Comparison of ENCODE assay signal across 14 mouse cellular contexts in genomic region chr8:127330258-127331187, GRCm38 (mm10).
DNase-seq lines count a peak whose midpoint lies in the region; ATAC-seq lines count a peak whose summit lies in the region.
"Had no signal": no experiment of that assay in that cellular context is flagged by ENCODE, and none has a peak within 500 bp of the region (broad histone marks: within the 10 kb centered on the region; RNA-seq: fewer than 3 reads in every experiment).

No protein-coding gene starts in this region.

- no peak overlapping the region for H3K27ac ChIP-seq in intestine, embryonic 14.5 days (ENCODE audit: low read depth)
- no peak overlapping the region for H3K27ac ChIP-seq in intestine, embryonic 15.5 days
- H3K27ac ChIP-seq in limb, embryonic 10.5 days: peak overlapping the region; percentile 26; the same call in 1 of the 2 replicates
- H3K27ac ChIP-seq: stomach, embryonic 15.5 days had no signal

- H3K9ac ChIP-seq in intestine, embryonic 14.5 days (ENCODE audit: low read length): no peak overlapping the region
- H3K9ac ChIP-seq in intestine, embryonic 15.5 days: no peak overlapping the region
- H3K9ac ChIP-seq: stomach, embryonic 15.5 days had no signal

- WGBS in intestine, embryonic 14.5 days: 61% methylated on average over 12 of the region's 12 CpGs
- 65% methylated on average over 12 of the region's 12 CpGs for WGBS in intestine, embryonic 15.5 days
- 50% methylated on average over 12 of the region's 12 CpGs for WGBS in limb, embryonic 10.5 days

- no peaks in the 10 kb centered on the region for H3K36me3 ChIP-seq in intestine, embryonic 14.5 days (ENCODE audit: control insufficient read depth, insufficient read depth, low read length)
- H3K36me3 ChIP-seq in intestine, embryonic 15.5 days: no peaks in the 10 kb centered on the region
- no peaks in the 10 kb centered on the region for H3K36me3 ChIP-seq in limb, embryonic 10.5 days
- H3K36me3 ChIP-seq: stomach, embryonic 15.5 days had no signal

- ATAC-seq in intestine, embryonic 14.5 days (replicated peaks; ENCODE audit: low FRiP score, low TSS enrichment, low read depth): no peak
- no peak for ATAC-seq in intestine, embryonic 15.5 days

- H3K4me1 ChIP-seq in intestine, embryonic 14.5 days (replicated peaks; ENCODE audit: control insufficient read depth, insufficient read depth, low read length): no peaks in the 10 kb centered on the region
- H3K4me1 ChIP-seq in intestine, embryonic 15.5 days (replicated peaks): no peaks in the 10 kb centered on the region
- peaks cover 40% of the 10 kb centered on the region for H3K4me1 ChIP-seq in limb, embryonic 10.5 days
- H3K4me1 ChIP-seq: stomach, embryonic 15.5 days had no signal

- H3K4me2 ChIP-seq in intestine, embryonic 14.5 days (ENCODE audit: low read length): no peak overlapping the region
- H3K4me2 ChIP-seq in intestine, embryonic 15.5 days (replicated peaks): no peak overlapping the region
- H3K4me2 ChIP-seq: stomach, embryonic 15.5 days had no signal

- no peaks in the 10 kb centered on the region for H3K9me3 ChIP-seq in intestine, embryonic 14.5 days (ENCODE audit: control insufficient read depth, low read length)
- no peaks in the 10 kb centered on the region for H3K9me3 ChIP-seq in intestine, embryonic 15.5 days
- H3K9me3 ChIP-seq in limb, embryonic 10.5 days (replicated peaks): no peaks in the 10 kb centered on the region
- H3K9me3 ChIP-seq: stomach, embryonic 15.5 days had no signal

- no peaks in the 10 kb centered on the region for H3K27me3 ChIP-seq in intestine, embryonic 14.5 days (replicated peaks; ENCODE audit: control insufficient read depth, insufficient read depth, low read length)
- no peaks in the 10 kb centered on the region for H3K27me3 ChIP-seq in intestine, embryonic 15.5 days (replicated peaks)
- no peaks in the 10 kb centered on the region for H3K27me3 ChIP-seq in limb, embryonic 10.5 days (ENCODE audit: low read depth, poor library complexity, severe bottlenecking)
- H3K27me3 ChIP-seq: stomach, embryonic 15.5 days had no signal

- DNase-seq in intestine, embryonic 14.5 days (ENCODE audit: low spot score): peak; percentile 38
- peak; percentile 39 for DNase-seq in embryo, embryonic 11 days
- no peak for DNase-seq in limb, embryonic 10.5 days (ENCODE audit: low spot score)
- peak; percentile 59 for DNase-seq in retina, adult 2 months (ENCODE audit: low read depth, low spot score)
- no peak for DNase-seq in layer of hippocampus, adult 11-12 months (ENCODE audit: low spot score)
- DNase-seq in kidney, postnatal 4 days: no peak
- no peak for DNase-seq in thymus, postnatal 25 days
- DNase-seq: adrenal gland, postnatal 36 days; cerebellum, postnatal 25 days; kidney, adult 2 months; left cerebral cortex, postnatal 4 days; lung, postnatal 4 days had no signal

- H3K4me3 ChIP-seq in intestine, embryonic 14.5 days (ENCODE audit: low read depth, low read length): no peak overlapping the region
- H3K4me3 ChIP-seq in intestine, embryonic 15.5 days (replicated peaks): no peak overlapping the region
- H3K4me3 ChIP-seq in limb, embryonic 10.5 days: no peak overlapping the region
- H3K4me3 ChIP-seq: stomach, embryonic 15.5 days had no signal

Comparison
In these comparisons a context has a peak if more than half of its experiments do, and no peak if none do; other contexts are left out.
1. DNase-seq: peak in intestine, embryonic 14.5 days (single experiment), embryo, embryonic 11 days (single experiment) and retina, adult 2 months (single experiment); none in limb, embryonic 10.5 days (single experiment), layer of hippocampus, adult 11-12 months (single experiment), kidney, postnatal 4 days (0 of 2) and thymus, postnatal 25 days (single experiment).